Mouse (Mus musculus) bone marrow, adult 2 months (tissue): Measurements from ENCODE around the gene Prl7c1.
"Not testable (repeated sequence)": the region's sequence is repeated elsewhere in the genome, so short reads cannot be mapped to it uniquely, and the experiment has no call there.

Experiments
- CTCF ChIP-seq: fragments of 200-500 bp; IDR thresholded peaks from 2 replicates; pipeline ENCODE4 v1.5.1; 2011; ENCODE audit warnings: low read length, control low read depth; ENCODE audit not compliant: control insufficient read depth, insufficient read depth
- POLR2A ChIP-seq: fragments of 200-500 bp; IDR thresholded peaks from 2 replicates; pipeline ENCODE4 v1.6.1; 2011; ENCODE audit warnings: low read depth, mild to moderate bottlenecking, control low read depth, low read length, borderline replicate concordance; ENCODE audit not compliant: control insufficient read depth

- TF ChIP-seq CTCF, POLR2A: not testable (repeated sequence)
These were observed 50.2 kb downstream of the Prl7c1 start for GRCm38 (mm10) chr13:27730286-27730959.
